Mouse (Mus musculus) CH12F3 (cell line): ENCODE results near the gene Ncapd2.

Experiments
- in situ Hi-C: fragments of 300-500 bp; cut with MboI; formaldehyde crosslinking; loops from 2 replicates; pipeline ENCODE4 v1.14.3; 2020; ENCODE audit warnings: low sequenced_read_pairs

Ncapd2 gene

DNA sequence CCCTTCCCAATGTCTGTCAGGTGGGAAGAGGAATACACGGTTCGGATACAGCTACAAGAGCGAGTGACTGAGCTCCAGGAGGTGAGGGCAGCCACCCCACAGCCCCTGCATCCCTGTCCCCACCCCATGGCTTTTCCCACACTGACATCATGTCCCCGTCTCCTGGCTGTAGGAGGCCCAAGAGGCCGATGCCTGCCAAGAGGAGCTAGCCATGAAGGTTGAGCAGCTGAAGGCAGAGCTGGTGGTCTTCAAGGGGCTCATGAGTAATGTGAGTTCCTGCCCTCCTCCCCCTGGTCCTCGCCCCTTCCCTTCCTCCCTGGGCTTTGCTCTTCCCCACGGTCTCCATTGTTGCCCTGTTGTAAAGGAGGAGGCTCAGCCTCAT lies 41.9 kb downstream of the Ncapd2 start:
- in situ Hi-C loops = no loop called here

DNA sequence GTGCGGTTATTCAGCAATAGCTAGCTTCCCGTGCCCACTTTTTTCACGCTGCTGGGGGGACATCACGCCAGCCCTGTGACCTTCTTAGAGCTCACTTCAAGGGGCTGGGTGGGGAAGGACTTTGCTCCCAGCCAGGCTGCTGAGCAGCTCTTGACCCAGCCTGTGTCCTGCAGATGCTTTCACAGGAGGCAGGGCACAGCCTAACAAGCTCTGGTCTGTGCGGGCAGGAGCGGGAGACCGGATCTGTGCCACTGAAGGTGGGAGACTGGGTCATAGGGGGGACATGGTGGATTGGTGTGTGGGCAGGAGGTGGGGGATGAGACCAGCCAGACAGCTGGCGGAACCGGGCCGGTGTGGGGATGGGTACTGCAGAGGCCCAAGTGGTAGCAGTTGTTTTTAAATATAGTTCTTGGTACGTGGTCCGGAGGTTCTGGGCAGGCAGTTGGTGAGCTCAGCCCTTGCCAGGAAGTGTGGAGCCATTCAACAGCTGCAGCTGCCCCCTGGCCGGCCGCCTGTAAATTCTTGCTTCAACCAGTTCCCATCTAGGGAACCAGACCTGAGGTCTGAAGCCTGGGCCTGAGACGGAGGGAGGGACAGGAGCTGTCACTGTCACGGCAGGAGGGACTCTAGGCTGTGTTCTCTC lies 42.5 kb downstream of the Ncapd2 start:
- in situ Hi-C loops = no loop called here

DNA sequence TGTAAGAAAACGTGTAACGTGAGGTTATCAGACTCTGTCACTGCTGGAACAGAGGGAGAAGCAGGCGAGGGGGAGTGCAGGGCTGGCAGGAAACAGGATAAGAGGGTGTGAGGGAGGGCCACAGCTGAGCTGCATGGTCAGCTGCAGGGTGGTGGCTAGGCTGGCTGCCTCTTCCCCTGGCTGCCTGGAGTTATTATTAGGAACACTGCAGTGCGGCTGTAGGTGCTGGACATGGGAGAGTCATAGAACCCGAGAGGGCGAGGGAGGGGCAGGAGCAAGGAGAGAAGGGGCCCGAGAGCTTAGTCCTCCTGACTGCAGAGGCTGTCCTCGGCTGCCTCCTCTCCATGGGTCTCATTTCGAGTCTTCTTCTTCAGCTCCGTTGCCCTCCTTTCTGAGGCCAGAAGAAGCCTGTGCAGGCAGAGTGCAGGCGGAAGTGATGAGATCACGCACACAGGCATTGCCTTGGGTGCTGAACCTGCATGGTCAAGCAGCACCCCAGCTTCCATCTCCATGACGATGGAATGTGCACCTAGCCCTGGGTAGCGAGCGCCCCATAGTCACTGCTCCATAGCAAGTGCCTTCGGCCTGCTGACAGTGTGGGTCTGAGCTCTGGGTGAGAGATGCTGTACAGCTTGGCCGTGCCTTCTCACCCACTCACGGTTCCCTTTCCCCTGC lies 43.1 kb downstream of the Ncapd2 start:
- in situ Hi-C loops = no loop called here

DNA sequence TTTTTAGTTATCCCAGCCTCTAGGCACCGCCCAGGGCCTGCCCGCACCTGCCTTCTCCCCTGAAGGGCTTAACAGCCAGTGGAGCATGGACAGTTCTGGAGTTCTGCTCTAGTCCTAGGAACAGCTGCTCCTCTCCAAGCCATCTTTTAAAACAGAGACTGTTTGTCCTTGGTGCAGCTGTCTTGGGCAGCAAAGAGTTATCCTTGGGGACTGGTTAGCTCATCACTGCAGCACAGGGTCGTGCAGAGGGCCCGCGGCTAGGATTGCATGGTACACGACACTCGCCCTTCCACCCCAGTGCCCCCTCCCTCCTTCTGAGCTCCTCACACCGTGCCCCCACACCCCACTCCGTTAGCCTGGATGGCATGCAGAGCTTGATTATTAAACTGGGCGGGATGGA lies 44.2 kb downstream of the Ncapd2 start:
- in situ Hi-C loops = no loop called here

DNA sequence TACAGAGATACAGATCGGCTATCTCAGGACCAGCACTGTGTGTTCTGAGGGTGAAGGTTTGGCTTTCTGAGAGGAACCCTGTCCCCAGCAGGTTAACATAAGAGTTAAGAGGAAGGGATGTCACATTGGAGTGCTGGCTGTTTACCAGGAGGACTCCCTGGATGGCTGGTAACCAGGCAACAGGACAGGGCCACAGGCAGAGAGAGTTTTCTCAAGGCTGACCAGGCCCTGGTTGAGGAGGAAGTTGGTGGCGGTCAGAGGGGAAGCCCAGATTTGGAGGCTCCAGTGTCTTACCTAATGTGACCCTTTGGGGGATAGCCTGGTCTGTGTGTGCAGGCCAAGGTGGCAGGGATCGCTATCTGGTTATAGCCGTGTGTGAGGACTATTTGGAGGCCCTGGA lies 44.7 kb downstream of the Ncapd2 start:
- in situ Hi-C loops = no loop called here

DNA sequence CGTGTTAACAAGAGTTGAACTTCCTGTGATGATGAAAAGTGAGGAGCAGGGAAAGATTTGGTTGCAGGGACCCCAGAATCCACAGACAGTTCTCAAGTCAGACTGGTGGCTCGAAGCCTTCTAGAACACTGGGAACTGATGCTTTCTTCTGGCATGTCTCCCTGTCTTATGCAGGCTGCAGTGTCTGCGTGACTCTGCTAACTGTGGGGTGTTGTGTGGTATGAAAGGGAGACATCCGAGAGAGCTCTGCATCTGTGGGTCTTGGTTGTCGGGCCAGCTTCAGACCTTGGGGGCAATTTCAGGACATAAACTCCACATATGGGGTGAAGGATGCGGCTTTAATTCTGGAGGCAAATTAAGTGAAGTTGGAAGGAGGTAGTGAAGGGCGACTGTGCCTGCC lies 45.4 kb downstream of the Ncapd2 start:
- in situ Hi-C loops = no loop called here

DNA sequence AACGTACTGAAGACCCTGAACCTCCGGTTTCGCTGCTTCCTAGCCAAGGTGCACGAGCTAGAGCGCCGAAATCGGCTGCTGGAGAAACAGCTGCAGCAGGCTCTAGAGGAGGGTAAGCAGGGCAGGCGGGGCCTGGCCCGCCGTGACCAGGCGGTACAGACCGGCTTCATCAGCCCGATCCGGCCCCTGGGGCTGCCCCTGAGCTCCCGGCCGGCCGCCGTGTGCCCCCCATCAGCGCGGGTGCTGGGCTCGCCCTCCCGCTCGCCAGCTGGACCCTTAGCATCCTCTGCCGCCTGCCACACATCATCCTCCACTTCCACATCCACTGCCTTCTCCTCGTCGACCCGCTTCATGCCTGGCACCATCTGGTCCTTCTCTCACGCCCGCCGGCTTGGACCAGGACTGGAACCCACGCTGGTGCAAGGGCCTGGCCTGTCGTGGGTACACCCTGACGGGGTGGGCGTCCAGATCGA lies 46.0 kb downstream of the Ncapd2 start:
- in situ Hi-C loops = no loop called here

DNA sequence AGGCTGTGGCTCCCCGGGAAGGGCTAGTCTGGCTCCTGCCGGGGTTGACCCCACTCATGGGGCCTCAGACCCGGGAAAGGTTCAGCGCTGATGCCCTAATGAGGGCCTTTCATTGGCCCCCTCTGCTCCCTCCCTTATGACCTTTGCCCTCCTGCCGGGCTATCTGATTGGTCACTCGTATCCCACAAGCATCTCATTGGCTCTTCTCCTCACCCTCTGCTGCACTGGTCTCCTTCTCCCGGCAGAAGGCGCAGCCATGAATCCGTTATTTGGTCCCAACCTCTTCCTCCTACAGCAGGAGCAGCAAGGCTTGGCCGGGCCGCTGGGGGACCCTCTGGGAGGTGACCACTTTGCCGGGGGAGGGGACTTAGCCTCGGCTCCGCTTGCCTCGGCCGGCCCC lies 46.5 kb downstream of the Ncapd2 start, which contains the start of gene Iffo1:
Iffo1 (plus strand) TSS at position 241 of the 400 bp plus-strand sequence.
- in situ Hi-C loops = no loop called here

DNA sequence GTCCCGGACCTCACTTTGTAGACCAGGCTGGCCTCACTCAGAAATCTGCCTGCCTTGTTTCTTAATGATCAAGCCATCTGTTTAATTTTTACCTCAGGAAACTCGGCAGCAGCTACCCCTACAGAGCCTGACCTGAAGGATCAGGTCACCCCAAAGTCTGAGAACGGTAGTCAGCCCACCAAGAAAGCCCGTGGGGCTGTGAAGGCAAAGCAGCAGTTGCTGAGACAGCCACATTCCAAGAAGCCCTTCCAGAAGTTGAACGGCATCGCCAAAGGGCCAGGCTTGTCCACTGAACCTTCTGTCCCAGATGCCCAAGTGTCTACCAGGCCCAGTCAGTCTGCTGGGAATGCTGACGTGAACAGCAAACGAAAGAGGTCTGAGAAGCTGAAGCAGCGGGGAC lies 47.6 kb downstream of the Ncapd2 start:
- in situ Hi-C loops = no loop called here

DNA sequence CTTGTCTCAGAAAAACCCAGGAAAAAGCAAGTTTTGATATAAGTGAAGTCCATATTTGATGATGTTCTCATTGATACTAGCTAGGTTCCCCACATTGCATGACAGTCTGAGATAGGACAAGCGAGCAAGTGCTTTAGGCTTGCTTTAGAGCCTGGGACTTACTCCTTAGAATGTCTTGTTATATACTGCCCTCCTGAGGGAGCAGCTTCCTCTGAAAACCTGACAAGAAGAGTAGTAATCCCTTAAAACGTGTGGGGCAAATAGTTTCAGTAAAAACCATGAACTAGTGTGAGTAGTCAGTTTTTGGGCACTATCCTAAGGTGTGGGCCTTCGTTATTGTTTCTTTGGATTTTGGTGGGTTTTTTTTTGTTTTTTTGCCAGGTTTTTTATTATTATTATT lies 48.4 kb downstream of the Ncapd2 start:
- in situ Hi-C loops = no loop called here

DNA sequence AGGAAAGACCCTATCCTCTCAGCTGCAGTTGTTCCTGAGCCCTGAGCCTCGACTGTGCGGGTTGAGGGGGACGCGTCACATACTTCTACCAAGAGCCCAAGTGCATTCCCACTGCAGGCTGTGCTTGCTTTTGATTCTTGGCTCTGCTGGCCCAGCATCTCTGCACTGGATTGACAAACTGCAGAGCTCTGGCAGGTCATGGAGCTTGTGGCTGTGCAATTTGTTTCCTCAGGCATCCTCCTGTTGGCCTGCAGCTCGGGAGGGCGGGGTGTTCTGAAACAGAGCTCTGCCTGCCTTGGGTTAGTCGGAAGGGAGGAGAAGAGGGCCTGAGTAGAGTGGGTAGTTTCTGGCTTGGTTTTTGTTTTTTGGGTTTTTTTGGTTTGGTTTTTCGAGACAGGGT lies 49.1 kb downstream of the Ncapd2 start:
- in situ Hi-C loops = no loop called here

DNA sequence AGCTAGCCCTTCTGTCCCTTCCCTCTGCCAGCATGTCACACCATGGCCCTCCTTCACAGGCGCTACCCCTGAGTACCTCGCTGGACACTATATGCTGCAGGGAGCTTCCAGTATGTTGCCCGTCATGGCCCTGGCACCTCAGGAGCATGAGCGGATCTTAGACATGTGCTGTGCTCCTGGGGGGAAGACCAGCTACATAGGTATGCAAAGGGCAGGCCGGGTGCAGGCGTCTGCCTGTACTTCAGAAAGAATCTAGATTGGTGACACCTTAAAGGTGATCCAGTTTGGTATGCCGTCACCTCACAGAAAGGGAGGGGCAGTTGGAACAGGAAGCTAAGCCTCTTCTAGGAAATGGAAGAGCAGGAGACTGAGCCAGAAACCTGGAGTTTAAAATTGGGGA lies 51.8 kb downstream of the Ncapd2 start:
- in situ Hi-C loops = no loop called here

DNA sequence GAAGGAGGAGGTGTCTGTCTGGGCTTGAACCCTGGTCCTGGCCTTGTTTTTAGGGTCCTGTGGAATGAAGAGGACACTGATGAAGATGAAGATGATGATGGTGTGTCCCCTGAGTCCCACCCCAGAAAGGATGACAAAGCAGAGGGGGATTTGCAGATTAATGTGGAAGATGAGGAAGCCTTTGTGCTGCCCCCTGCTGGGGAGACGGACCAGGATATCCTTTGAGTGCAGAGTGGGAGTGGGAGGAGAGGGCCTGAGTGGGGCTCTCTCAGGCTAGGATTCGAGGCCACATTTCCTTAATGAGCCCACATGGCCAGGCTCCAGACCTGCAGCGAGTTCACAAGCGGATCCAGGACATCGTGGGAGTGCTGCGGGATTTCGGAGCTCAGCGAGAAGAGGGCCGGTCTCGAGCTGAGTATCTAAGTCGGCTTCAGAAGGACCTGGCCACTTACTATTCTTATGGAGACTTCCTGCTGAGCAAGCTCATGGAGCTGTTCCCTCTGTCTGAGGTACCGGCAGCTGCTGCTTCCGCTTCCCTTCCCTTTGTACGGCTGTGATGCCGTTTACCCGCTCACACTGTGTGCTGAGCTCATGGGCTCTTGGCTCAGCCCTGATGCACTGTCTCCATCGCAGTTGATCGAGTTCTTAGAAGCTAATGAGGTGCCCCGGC lies 54.4 kb downstream of the Ncapd2 start:
- in situ Hi-C loops = no loop called here

DNA sequence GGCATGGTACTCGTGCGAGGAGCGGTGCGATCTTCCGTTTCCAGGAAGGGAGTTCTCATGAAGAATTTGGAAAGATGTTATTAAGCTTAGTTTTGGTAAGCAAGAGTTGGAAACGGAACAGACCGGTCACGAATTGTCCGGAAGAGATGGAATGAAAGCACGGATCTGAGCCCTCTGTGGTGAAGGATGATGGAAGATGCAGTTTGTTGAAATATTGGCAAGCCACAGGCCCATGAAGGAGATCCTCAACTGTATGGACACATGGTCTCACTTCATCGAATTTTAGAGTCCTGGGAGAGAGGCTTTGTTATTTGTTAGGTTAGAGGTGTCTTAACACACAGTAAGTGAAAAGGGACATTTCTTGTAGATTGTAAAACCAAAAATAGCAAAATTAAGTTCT lies 59.0 kb downstream of the Ncapd2 start:
- in situ Hi-C loops = no loop called here

DNA sequence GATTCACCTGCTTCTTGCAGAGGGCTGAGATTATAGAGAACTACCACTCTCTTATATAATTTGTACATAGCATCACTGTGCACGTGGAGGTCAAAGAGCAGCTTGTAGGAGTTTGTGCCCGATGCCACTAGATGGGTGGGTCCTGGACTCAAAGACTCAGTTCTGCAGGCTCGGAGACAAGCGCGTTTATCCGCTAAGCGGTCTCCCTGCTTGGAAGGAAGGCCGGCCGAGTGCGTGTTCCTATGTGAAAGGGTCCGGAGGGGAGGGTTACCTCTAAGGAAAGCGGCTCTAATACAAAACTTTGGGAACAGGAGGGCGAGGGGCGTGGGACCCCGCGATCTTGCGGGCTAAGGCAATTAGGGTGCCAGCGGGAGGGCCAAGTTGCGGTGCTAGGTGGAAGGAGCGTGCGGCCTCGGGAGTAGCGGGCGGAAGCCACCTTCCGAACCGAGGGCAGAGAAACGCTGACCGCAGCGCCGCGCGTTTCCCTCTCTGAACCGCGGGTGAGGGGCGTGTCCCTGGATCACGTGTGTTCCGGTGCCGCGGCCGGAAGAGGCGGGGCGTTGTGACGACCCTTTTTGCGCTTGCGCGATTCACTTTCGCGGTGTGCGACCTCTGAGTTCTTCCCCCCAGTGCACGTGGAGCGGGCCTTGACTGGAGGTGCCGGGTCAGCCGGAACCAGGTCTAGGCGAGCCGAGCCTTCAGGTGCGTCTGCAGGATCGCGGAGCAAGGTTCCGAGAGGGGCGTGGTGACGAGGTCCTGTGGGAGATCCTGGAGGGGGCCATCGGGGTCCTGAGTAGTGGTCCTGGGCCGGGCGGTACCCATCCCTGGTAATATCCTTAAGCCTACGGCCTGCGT lies 60.0 kb downstream of the Ncapd2 start, which contains the start of gene Nop2:
Nop2 (plus strand) TSS at position 608 of the 855 bp plus-strand sequence.
- in situ Hi-C loops = no loop called here

DNA sequence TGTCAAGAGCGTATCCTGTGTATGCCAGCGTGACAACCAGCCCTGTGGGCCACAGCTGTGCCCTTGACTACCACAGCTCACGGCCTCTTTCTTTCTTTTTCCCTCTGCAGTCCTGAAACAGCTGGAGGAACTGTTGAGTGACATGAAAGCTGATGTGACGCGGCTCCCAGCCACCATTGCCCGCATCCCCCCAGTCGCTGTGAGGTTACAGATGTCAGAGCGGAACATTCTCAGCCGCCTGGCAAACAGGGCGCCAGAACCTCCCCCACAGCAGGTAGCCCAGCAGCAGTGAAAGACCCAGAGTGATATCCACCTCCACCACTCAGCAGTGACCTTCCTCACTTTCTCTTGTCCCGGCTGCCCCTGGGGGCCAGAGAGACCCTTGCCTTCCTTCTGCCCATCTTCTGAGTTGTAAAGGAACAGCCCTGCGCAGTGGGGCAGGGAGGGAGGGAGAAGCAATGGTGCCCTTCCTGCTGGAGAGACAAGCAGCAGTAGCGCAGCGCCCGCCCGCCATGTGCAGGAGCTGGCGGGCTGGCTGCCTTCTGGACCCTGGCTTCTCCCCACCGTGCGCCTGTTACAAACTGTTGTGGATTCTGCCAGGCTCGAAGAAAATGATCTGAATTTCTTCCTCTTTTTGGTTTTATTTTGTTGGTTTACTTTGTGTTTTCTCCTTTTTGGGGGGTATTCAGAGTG lies 61.6 kb downstream of the Ncapd2 start:
- in situ Hi-C loops = no loop called here

DNA sequence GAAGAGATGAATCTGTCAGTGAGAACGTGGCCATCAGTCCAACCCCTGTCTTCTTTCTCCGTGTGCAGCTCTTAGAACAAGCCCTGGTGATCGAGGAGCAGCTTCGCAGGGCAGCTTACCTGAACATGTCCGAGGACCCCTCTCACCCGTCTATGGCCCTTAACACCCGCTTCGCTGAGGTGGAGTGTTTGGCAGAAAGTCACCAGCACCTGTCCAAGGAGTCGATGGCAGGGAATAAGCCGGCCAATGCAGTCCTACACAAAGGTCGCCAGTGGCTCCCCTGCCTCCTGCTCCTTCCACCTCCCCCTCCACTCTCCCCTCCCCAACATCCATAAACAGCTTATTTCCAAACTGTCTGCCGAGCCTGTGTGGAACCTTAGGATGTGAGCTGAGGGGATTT lies 62.8 kb downstream of the Ncapd2 start:
- in situ Hi-C loops = no loop called here

DNA sequence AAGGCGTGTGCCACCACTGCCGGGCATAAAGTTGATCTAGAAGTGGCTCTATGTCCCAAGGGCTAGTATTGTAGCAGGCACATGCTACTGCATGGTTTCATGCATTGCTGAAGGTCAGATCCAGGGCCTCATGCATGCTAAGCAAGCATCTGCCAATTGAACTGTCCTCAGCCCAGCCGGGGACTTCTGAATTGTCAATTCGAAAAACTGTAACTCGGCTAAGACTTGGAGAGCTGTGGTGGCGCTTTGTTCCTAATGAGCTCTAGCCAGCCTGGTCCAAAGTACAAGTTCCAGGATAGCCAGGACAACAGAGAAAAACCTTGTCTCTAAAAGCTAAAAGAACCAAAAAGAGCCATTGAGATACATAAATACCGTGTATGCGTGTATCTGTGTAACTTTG lies 72.1 kb downstream of the Ncapd2 start:
- in situ Hi-C loops = no loop called here
